ENCODE assay signal across 8 mouse cellular contexts in genomic region chr9:114498218-114498617, GRCm38 (mm10). TPM values are rescaled to one million over a fixed set of nuclear protein-coding genes. Genes with fewer than 3 reads are reported as not detected.
DNase-seq lines count a peak whose midpoint lies in the region; ATAC-seq and TF ChIP-seq lines count a peak whose summit lies in the region.

No protein-coding gene starts in this region.

- peak; percentile 92 for TF ChIP-seq CTCF in testis, adult 2 months (IDR thresholded peaks at IDR 0.05; ENCODE audit: control insufficient read depth, insufficient read depth, insufficient replicate concordance, low read depth, low read length)

- DNase-seq in 3134 (ENCODE audit: extremely low read depth, insufficient read length, low spot score) (peak; percentile 67), liver (peak; percentile 87)
- DNase-seq in adrenal gland, adult (ENCODE audit: inconsistent age in 2 of 2, low spot score in 1 of 2), result peak; percentile 77 to 94
- peak; percentile 82 for DNase-seq in embryo, embryonic 11.5 days (ENCODE audit: low read depth, low spot score)
- peak; percentile 95 for DNase-seq in heart, embryonic 10.5 days (ENCODE audit: low spot score)
- peak; percentile 90 for DNase-seq in neural tube, embryonic 11.5 days (ENCODE audit: low spot score)

- H3K27me3 ChIP-seq in heart, embryonic 10.5 days (ENCODE audit: insufficient read depth, poor library complexity, severe bottlenecking), result no peaks in the 10 kb centered on the region
- H3K27me3 ChIP-seq in kidney, embryonic 15.5 days, result peaks cover 4% of the 10 kb centered on the region; the same call in 1 of the 2 replicates
- H3K27me3 ChIP-seq in neural tube, embryonic 11.5 days (ENCODE audit: control insufficient read depth, insufficient read depth, low read length), result no peaks in the 10 kb centered on the region
- no peaks in the 10 kb centered on the region for H3K27me3 ChIP-seq in testis, adult 2 months (ENCODE audit: control insufficient read depth, insufficient read depth, low read length)

- no peaks in the 10 kb centered on the region for H3K9me3 ChIP-seq in heart, embryonic 10.5 days
- no peaks in the 10 kb centered on the region for H3K9me3 ChIP-seq in kidney, embryonic 15.5 days (replicated peaks)
- no peaks in the 10 kb centered on the region for H3K9me3 ChIP-seq in neural tube, embryonic 11.5 days (ENCODE audit: control insufficient read depth, low read length)

- H3K9ac ChIP-seq in kidney, embryonic 15.5 days, result no peak overlapping the region
- no peak overlapping the region for H3K9ac ChIP-seq in neural tube, embryonic 11.5 days (ENCODE audit: low read length)

- 0 out of 2 replicates have a peak overlapping the region, but pooled peaks have one; percentile 3 for H3K4me3 ChIP-seq in heart, embryonic 10.5 days
- no peak overlapping the region for H3K4me3 ChIP-seq in kidney, embryonic 15.5 days (replicated peaks)
- H3K4me3 ChIP-seq in neural tube, embryonic 11.5 days (ENCODE audit: low read depth, low read length), result no peak overlapping the region
- peak overlapping the region; percentile 55 for H3K4me3 ChIP-seq in testis, adult 2 months (ENCODE audit: control insufficient read depth, low read depth, low read length)

- TF ChIP-seq POLR2A in testis, adult 2 months (IDR thresholded peaks at IDR 0.05; ENCODE audit: control insufficient read depth, low read depth, low read length), result no peak

- ATAC-seq in kidney, embryonic 15.5 days (replicated peaks; ENCODE audit: low FRiP score), result peak; percentile 67
- ATAC-seq in neural tube, embryonic 11.5 days (ENCODE audit: insufficient read depth, low FRiP score, low TSS enrichment), result peak; percentile 60; the same call in 1 of the 2 replicates

- H3K4me1 ChIP-seq in heart, embryonic 10.5 days, result peaks cover 15% of the 10 kb centered on the region
- H3K4me1 ChIP-seq in kidney, embryonic 15.5 days, result peaks cover 9% of the 10 kb centered on the region
- H3K4me1 ChIP-seq in neural tube, embryonic 11.5 days (ENCODE audit: control insufficient read depth, insufficient read depth, low read length), result no peaks in the 10 kb centered on the region
- peaks cover 14% of the 10 kb centered on the region for H3K4me1 ChIP-seq in testis, adult 2 months (ENCODE audit: control insufficient read depth, insufficient read depth, low read length)

- H3K36me3 ChIP-seq in heart, embryonic 10.5 days, result no peaks in the 10 kb centered on the region
- H3K36me3 ChIP-seq in kidney, embryonic 15.5 days, result no peaks in the 10 kb centered on the region
- no peaks in the 10 kb centered on the region for H3K36me3 ChIP-seq in neural tube, embryonic 11.5 days (ENCODE audit: control insufficient read depth, insufficient read depth, low read length)
- no peaks in the 10 kb centered on the region for H3K36me3 ChIP-seq in testis, adult 2 months (ENCODE audit: control insufficient read depth, insufficient read depth, low read length)

- WGBS in heart, embryonic 10.5 days, result 7% methylated on average over 11 of the region's 11 CpGs
- 9% methylated on average over 11 of the region's 11 CpGs for WGBS in kidney, embryonic 15.5 days
- WGBS in neural tube, embryonic 11.5 days, result 12% methylated on average over 11 of the region's 11 CpGs

- no peak overlapping the region for H3K27ac ChIP-seq in heart, embryonic 10.5 days
- H3K27ac ChIP-seq in kidney, embryonic 15.5 days, result no peak overlapping the region
- no peak overlapping the region for H3K27ac ChIP-seq in neural tube, embryonic 11.5 days (ENCODE audit: low read depth, low read length)
- H3K27ac ChIP-seq in testis, adult 2 months (ENCODE audit: control insufficient read depth, insufficient read depth, low read depth, low read length), result no peak overlapping the region

- peak overlapping the region; percentile 44 for H3K4me2 ChIP-seq in kidney, embryonic 15.5 days
- H3K4me2 ChIP-seq in neural tube, embryonic 11.5 days (ENCODE audit: low read depth), result peak overlapping the region; percentile 19; the same call in 1 of the 2 replicates

RNA-seq across cellular contexts. Expression of gene Ccr4, which starts 6.5 kb away (rescaled TPM):
- not detected in 2 replicates for polyA plus RNA-seq in heart, embryonic 10.5 days (2016; fragmentation: Nextera tagmentation; extraction: Ambion mirVana)
- polyA plus RNA-seq in kidney, embryonic 15.5 days (2015; fragmentation: Nextera tagmentation; extraction: Ambion mirVana), result 0.55 and 0.78 TPM in 2 replicates
- polyA plus RNA-seq in neural tube, embryonic 11.5 days (2014; fragmentation: Nextera tagmentation; extraction: Ambion mirVana), result 0.08 TPM in 1 of 2 replicates, not detected in the other
- 8.7 and 9.2 TPM in 2 replicates for polyA plus RNA-seq in testis, adult 2 months (2012; rRNA removed)

RNA-seq across cellular contexts. Expression of gene C130032M10Rik, which starts 17.3 kb away (rescaled TPM):
- 0.38 and 0.97 TPM in 2 replicates for polyA plus RNA-seq in heart, embryonic 10.5 days (2016; fragmentation: Nextera tagmentation; extraction: Ambion mirVana)
- 0.58 and 0.62 TPM in 2 replicates for polyA plus RNA-seq in kidney, embryonic 15.5 days (2015; fragmentation: Nextera tagmentation; extraction: Ambion mirVana)
- polyA plus RNA-seq in neural tube, embryonic 11.5 days (2014; fragmentation: Nextera tagmentation; extraction: Ambion mirVana), result not detected in 2 replicates
- polyA plus RNA-seq in testis, adult 2 months (2012; rRNA removed), result not detected in 2 replicates

Comparison
In these comparisons a context has a peak if more than half of its experiments do, and no peak if none do; other contexts are left out.
1. H3K4me3 ChIP-seq: peak in heart, embryonic 10.5 days (single experiment) and testis, adult 2 months (single experiment); none in kidney, embryonic 15.5 days (single experiment) and neural tube, embryonic 11.5 days (single experiment).
2. Peak in every context shown above with its lines, with median percentiles within 50 percentile points of each other: DNase-seq.